Mouse (Mus musculus) MEL-GATA-1-ER (cell line): ENCODE results near the gene 4933402J07Rik.

Experiments
- DNase-seq: peaks from one replicate; pipeline ENCODE4 v3.0.0-alpha.2; 2012; ENCODE audit warnings: low read depth; ENCODE audit errors: extremely low read depth

Gene 4933402J07Rik

GRCm38 (mm10) chr8:87563553-87563952, at the start of gene 4933402J07Rik:
Gene 4933402J07Rik, plus strand, starts transcription at chr8:87563853.
- no peak for DNase-seq

- no peak for DNase-seq
These were observed 46.5 kb upstream of the 4933402J07Rik start for GRCm38 (mm10) chr8:87517132-87517531.

GRCm38 (mm10) chr8:87525006-87525405, 38.6 kb upstream of the 4933402J07Rik start:
- no peak for DNase-seq

GRCm38 (mm10) chr8:87531176-87531575, 32.5 kb upstream of the 4933402J07Rik start:
- no peak for DNase-seq

GRCm38 (mm10) chr8:87533476-87533875, 30.2 kb upstream of the 4933402J07Rik start:
- DNase-seq = no peak

- DNase-seq = no peak
These were observed 28.8 kb upstream of the 4933402J07Rik start for GRCm38 (mm10) chr8:87534846-87535245.

- DNase-seq = no peak
These were observed 26.9 kb upstream of the 4933402J07Rik start for GRCm38 (mm10) chr8:87536615-87537329.

- DNase-seq = no peak
These were observed 23.7 kb upstream of the 4933402J07Rik start for GRCm38 (mm10) chr8:87539829-87540394.

- DNase-seq = no peak
These were observed 13.8 kb upstream of the 4933402J07Rik start for GRCm38 (mm10) chr8:87549881-87550280.

GRCm38 (mm10) chr8:87552801-87553200, 10.9 kb upstream of the 4933402J07Rik start:
- no peak for DNase-seq

GRCm38 (mm10) chr8:87560801-87561200, 2.9 kb upstream of the 4933402J07Rik start:
- no peak for DNase-seq

- DNase-seq = no peak
These were observed 5.5 kb downstream of the 4933402J07Rik start for GRCm38 (mm10) chr8:87569203-87569602.

GRCm38 (mm10) chr8:87569706-87570563, 6.3 kb downstream of the 4933402J07Rik start:
- DNase-seq = no peak

GRCm38 (mm10) chr8:87570564-87570855, 6.9 kb downstream of the 4933402J07Rik start:
- DNase-seq = no peak

- DNase-seq = no peak
These were observed 7.2 kb downstream of the 4933402J07Rik start for GRCm38 (mm10) chr8:87570880-87571279.

- no peak for DNase-seq
These were observed 30.6 kb downstream of the 4933402J07Rik start for GRCm38 (mm10) chr8:87594272-87594671.

GRCm38 (mm10) chr8:87602731-87603130, 39.1 kb downstream of the 4933402J07Rik start:
- no peak for DNase-seq

GRCm38 (mm10) chr8:87609110-87609509, 45.5 kb downstream of the 4933402J07Rik start:
- DNase-seq = no peak

GRCm38 (mm10) chr8:87609651-87610192, 46.1 kb downstream of the 4933402J07Rik start:
- DNase-seq = no peak

GRCm38 (mm10) chr8:87613701-87614100, 50.0 kb downstream of the 4933402J07Rik start:
- no peak for DNase-seq

- DNase-seq = no peak
These were observed 55.5 kb downstream of the 4933402J07Rik start for GRCm38 (mm10) chr8:87619118-87619517.

GRCm38 (mm10) chr8:87619529-87619928, 55.9 kb downstream of the 4933402J07Rik start:
- no peak for DNase-seq
